Mouse (Mus musculus): ENCODE measurements at regions not wholly inside any gene's neighbourhood (a gene's known extent, or its start where the extent isn't known, plus 50 kb on each side); places are given as distances from the start of the nearest gene placed in this dataset.

DNA sequence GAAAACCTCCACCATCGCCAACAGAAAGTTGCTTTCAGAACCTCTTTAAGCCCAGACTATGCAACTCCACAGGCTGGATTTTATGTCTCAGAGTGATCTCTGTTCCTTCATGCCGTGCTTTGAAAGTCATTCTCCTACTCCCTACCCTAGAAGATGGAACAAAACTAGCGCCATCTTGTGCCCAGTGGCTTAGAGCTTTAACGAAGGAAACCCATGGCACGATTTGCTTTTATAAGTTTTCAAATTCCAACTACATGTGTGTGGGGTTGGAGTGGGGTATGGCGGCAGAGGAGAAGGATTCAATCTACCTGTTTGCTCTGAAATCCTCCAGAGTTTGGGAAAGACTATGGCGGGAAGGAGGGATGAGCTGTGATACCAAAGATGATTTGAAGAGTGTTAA, 118.7 kb upstream of the Tmem45b start:
- DNase-seq (ENCODE audit: low read depth, low spot score): no peak

DNA sequence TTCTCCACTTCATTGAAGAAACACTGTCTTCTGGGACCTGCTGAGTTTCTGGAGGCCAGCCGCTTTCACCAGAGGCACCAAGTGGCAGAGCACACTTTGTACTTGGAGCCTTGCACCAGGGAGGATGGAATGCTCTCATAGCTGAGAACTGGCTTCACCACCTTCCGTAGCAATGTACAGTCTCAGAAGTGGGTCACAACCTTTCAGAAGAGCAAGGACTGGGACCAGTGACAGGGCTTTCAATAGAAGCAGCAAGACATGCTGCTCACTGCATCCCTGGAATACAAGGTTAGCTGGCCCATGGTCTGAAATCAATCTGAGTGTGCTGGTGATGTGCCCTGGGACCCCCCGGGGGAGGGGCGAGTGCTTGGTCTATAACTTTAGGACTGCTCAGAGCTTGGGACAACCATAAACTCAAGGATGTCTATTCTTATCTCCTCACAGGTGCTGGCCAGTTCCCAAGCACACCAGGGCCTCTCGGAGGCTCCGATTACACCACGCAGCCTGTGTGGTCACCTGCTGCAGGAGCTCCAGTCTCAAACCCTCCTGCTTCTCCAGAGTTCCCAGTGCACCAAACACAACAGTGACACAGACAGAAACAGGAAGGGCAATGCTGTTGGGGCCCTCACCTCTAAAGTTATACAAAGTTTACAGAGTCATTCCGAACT, 114.4 kb upstream of the Tmem45b start:
- no peak for DNase-seq (ENCODE audit: low read depth, low spot score)

DNA sequence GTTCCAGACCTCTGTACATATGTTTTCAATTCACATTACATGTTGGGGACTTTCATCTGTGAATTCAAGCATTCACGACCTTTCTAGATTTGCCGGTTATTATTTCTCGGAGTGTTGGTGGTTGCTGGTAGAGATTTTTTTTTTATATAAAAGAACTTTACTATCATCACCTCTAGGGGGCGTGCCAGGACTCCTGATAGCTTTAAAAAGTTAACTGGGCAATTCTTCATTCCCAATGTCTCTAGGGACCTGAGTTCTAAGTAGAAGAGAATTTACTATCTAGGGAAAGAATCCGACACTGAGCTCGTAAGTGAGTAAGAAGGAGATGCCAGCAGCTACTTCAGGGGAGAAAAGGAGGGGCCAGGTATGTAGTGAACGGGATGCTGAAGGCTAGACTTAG, 112.8 kb upstream of the Tmem45b start:
- peak; percentile 9 for DNase-seq (ENCODE audit: low read depth, low spot score)

DNA sequence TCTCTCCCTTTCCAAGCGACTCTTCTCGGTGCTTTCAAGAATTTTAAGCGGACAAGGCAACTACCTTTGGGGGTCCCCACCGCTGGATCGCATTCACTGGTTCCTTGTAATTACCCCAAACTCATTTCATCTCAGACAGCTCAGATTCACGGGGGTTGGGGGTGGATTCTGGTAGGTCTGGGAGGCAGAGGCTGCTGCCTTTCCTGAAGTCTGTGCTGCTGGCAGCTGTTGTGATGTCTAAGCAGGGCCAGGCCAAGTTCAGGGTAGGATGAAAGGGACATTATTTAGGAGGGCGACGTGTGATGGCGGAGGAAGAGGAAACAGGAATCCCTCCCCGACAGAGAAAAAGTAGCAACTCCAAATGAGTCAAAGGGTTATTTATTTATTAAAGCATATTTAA, 102.8 kb upstream of the Tmem45b start:
- no peak for DNase-seq (ENCODE audit: low read depth, low spot score)

DNA sequence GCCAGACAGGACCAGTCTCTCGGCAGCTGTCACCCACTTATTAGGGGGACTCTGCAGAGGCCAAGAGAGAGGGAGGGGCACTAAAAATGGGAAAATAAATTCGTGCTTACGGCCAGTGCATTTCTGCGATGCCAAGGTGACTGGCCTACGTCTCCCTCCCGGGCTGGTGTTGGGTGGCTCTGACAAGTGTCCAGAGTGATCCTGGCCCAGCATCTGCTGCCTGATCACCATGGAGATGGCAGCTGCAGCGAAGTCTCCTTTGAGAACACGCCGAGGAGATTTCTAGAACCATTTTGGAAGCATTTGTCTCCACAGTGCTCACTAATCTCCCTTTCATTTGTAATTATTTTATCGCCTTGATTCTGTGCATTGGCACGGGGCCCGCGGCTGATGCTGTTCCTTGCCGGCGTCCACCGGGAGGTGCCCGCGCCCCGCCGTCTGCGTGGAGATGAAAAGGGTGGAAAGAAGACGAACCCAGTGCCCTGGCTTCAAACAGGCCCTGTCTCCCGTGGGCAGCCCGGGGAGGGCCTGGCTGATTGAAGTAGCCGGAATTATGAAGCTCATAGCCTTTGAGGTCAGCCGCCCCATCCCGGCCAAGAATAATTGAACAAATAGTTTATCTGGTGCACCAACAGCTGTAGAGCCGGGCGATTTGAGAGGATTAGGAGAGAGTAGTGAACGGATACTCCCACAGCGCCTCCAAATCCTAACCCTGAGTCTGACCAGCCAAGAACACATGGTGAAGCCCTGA, 102.2 kb upstream of the Tmem45b start:
- DNase-seq (ENCODE audit: low read depth, low spot score): no peak

DNA sequence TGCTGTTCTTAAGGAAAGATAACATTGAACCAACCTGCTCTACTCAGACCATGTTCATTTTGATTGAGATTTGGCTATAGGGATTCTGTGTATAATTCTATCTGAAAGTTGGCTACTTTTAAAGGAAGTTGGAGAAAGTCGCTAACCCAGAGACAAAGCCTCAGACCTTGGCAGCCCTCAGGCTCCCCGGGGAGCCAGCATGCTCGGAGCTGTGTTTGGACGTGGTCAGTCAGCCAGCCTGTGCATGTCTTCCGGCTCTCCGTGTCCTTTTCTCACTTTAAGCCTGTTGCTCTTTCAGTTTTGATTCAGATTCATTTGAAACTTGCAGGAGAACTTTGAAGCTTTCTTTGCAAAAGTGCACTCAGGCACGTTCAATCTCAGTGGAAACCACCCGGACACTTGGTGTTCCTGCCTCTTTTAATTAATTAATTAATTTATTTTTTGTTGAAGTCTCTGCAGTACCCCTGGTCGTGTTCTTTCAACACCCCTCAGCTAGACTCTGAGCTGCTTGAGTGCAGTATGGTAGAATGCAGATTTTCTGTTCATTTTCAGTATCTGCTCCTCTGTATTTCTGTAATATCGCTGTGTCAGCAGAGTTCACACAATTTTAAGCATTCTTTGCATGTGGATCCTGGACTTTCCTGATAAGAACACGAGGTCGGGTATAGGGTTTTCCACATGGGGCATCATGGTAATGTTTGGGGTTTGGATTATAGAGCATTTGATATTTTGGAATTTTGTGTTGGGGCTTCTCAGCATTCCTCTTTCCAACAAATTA, 100.9 kb upstream of the Tmem45b start:
- DNase-seq (ENCODE audit: low read depth, low spot score): no peak

DNA sequence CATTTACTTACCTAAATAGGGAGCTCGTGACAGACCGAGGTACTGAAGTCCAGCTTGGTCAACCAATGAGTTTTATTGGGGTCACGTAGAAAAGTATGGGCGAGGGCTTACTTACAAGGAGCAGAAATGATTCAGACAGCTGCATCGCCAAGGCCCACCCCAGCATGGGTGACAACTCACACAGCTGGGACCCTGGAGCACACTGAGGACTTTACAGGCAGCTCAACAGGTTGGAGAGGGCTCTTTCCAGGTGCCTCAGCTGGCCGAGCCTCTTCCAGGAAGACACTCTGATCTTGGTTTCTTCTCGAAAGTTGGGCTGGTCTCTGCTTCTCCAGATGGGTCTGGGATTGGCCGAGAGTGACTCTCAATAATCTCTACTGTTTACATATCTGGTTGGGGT, 99.3 kb upstream of the Tmem45b start:
- no peak for DNase-seq (ENCODE audit: low read depth, low spot score)

DNA sequence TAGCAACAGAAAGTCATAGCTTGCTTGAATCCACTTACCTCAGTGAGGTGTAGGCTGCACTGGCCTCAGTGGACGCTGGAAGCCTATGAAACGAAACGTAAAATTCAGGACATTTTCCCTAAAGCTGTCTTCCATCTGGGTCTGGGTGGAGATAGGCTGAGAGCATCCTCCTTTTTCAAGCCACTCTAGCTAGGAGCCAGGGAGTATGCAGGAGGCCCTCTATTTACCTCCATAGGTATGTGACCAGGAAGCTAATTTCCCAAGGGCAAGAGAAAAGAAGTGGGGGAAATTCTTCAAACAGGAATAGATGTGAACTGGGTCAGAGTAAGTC, 95.9 kb upstream of the Tmem45b start:
- no peak for DNase-seq (ENCODE audit: low read depth, low spot score)

DNA sequence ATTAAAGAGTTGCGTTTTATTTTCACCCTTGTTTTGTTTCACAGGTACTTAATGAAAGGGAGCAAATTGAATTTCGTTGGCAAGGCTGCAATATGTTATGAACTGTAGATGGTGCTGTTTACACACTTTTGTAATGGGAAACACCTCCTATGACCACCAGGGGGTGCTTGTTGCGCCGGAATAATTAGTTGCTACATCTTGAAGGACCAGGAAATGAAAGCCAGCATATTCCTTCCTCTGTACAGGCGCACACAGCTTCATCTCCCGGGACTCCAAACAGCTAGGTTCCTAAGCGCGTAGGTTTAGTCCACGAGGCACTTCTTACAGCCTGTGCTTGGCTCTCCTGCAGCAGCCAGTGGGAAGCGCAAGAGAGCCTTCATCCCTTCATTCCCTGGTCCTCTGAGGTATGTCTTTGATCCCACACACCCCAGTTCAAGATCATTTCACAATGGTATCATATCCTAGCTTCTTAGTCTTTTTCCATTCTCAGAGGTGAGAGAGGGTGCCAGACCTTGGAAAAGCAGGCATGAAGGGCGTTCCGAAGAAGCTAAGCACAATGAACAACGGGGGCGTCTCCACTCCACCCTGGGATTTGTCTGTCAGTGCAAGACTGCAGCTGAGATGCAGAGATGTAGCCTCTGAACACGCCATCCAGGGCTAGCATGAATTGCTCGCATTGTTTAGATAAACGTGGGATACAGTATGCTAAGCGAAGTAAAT, 95.4 kb upstream of the Tmem45b start:
- peak; percentile 58 for DNase-seq (ENCODE audit: low read depth, low spot score)

DNA sequence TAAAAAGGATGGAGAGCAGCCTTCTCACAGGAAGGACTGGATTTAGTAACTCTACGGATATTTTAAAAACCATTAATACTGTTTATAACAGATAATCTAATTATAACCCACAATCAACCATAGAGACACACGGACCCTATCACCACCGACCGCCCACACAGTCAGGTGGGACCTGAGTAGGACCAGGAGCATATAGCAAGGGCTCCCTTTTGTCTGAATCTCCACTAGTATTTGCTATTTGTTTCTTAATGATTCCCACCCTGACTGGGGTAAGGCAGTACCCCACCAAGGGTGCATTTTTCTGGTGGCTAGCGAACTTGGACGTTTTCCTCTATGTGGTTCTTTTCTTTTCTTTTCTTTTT, 79.4 kb upstream of the Tmem45b start:
- DNase-seq (ENCODE audit: low read depth, low spot score): no peak

DNA sequence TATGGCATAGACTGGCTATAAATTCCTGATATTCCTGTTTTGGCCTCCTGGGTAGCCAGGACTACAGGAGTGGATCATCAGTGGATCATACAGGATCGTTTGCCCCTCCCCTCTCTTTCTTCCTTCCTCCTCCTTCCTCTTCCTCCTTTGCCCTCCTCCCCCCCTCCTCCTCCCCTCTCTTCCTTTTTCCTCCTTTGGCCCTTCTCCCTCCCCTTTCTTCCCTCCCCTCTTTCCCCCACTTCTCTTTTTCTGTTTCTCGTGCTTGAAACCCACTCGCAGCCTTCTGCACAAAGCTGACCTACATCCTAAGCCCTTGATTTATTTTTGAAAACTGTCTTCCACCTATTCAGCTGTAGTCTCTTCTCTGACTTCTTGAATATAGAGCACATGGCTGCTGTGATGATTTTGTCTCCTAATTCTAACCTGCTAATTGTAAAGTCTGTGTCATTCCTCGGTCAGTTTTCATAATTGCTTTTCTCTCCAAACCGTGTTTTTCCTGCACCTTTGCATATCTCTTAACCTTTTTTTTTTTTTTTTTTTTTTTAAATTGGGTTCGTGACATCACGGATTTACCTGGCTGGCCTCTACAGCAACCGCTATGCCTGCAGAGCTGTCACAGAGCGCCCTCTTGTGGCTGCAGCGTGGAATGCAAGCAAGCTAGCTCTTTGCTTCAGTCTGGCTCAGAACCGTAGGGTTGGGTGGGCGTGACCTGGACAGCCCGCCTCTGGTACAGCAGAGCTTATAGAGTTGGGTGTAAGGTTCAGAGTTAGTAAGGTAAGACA, 78.8 kb upstream of the Tmem45b start:
- DNase-seq (ENCODE audit: low read depth, low spot score): peak; percentile 72

DNA sequence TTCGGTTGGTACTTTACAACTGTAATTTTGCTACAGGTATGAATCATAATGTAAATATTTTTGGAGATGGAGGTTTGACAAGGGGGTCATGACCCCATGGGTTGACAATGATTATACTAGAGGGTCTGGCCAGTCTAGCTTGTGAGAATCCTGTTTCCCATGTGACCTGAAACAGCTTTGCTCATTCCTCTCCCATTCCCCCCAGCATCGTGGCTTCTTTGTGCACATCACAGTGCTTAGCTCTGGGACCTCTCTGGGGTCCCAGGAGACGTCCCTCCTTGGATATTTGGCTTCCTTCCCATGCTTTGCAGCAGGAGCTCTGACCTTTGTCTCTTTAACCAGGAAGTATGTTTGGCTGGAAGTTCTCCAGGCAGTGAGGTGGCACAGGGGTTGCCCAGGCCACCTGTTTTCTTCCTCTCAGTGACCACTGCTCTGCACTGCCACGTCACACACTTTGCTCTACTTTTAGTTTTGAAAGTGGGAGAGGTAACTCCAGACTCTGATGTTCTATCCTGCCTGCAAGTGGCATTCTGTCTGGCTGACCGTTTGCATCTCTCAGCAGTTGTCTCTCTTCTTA, 77.4 kb upstream of the Tmem45b start:
- no peak for DNase-seq (ENCODE audit: low read depth, low spot score)

DNA sequence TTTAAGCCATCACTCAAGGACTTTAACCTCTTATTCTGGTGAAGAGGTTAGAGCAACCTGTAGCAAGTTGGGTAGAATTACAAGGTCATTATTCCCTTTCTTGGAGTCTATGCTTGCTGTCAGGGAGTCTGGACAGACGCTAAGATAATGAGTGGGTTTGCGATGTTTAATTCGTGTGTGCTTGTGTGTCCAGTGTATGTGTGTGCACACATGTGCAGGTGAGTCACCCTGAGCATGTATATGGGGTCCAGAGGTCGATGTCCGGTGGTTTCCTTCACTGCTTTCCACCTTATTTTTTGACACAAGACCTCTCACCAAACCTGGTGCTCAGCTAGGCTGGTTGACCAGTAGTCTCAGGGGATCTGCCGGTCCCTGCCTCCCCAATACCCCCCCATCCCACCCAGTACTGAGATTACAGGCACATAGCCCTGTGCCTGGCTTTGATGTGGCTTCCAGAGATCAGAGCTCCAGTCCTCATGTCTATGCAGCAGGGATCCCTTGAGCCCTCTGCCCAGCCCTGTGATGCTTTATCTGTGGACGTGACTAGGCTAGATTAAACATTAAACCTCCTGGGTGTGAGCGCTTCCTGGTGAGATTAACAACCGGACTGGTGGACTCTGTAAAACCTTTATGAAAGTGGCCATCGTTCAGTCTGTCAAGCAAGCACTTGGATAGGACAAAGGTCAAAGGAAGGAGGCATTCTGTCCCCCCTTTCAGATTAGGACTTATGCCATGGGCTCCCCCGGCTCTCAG, 74.4 kb upstream of the Tmem45b start:
- no peak for DNase-seq (ENCODE audit: low read depth, low spot score)

DNA sequence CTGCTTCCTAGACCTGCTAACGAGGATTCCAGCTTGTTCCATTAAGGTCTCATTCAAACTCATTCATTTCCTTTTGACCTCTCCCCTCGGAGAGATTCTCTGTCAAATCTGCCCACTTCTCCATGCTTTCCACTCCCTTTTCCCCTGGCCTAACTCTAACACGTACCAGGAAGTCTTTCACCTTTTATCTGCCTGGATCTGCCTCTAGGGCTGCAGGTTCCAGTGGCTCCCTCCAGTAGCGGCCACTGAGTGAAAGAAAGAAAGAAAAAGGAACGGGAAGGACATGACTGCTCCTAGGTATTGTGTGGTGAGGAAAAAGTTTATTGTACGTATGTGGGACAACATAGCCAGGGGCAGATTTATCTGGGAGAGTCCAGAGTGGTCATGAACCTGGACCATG, 64.8 kb upstream of the Tmem45b start:
- no peak for DNase-seq (ENCODE audit: low read depth, low spot score)

DNA sequence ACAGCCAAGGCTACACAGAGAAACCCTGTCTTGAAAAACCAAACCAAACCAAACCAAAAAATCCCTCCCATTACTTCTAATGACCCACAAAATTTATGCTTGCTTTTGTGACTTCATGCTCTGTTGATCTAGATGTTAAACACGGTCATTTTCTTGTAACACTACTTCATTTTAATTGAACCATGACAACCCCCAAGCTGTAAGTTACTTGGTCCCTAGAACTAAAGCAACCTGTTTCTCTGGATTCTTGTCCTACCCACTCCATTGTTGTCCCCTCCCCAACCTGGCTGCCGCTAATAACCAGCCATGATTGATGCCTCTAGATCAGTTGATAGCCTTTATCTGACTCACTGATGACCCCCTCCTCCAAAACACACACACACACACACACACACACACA, 63.0 kb upstream of the Tmem45b start:
- DNase-seq (ENCODE audit: low read depth, low spot score): no peak

Data from CD4-positive, CD25-positive, alpha-beta regulatory T cell, adult 2 months (primary cell).